Mouse (Mus musculus): ENCODE results near the gene Usp3. TPM values are rescaled to one million over a fixed set of nuclear protein-coding genes. Genes with fewer than 3 reads are reported as not detected.
A peak's percentile ranks its signal among the peaks of the same experiment; 100 is the strongest.

Usp3 gene
- polyA plus RNA-seq (2014; fragmentation: Nextera tagmentation; extraction: Ambion mirVana) = 32.8 and 33.1 TPM in 2 replicates

GRCm38 (mm10) chr9:66592708-66593612 is at the start of gene Usp3:
Gene Usp3 (minus strand): TSS chr9:66593142.
- Histone ChIP-seq H3K36me3 (ENCODE audit: control insufficient read depth, insufficient read depth, low read length) (no peaks in the 10 kb centered on the region), H3K9ac (ENCODE audit: low read depth, low read length) (peak within 1 kb of the TSS; percentile 98), H3K27me3 (replicated peaks; ENCODE audit: control insufficient read depth, insufficient read depth, low read length) (no peaks in the 10 kb centered on the region), H3K27ac (ENCODE audit: low read depth, low read length) (peak within 1 kb of the TSS; percentile 89), H3K4me2 (peak within 1 kb of the TSS; percentile 92), H3K9me3 (ENCODE audit: control insufficient read depth, low read length) (no peaks in the 10 kb centered on the region), H3K4me3 (ENCODE audit: low read depth, low read length) (peak within 1 kb of the TSS; percentile 79), H3K4me1 (replicated peaks; ENCODE audit: control insufficient read depth, insufficient read depth, low read length) (peaks cover 37% of the 10 kb centered on the region)
- ATAC-seq (replicated peaks; ENCODE audit: low FRiP score) (peak; percentile 95), DNase-seq (ENCODE audit: low spot score) (peak; percentile 97)
- under 1% methylated on average over 73 of the region's 73 CpGs for WGBS

GRCm38 (mm10) chr9:66640491-66640890 is 47.5 kb upstream of the Usp3 start:
- no peak for DNase-seq (ENCODE audit: low spot score)
- 75% methylated on average over 7 of the region's 7 CpGs for WGBS

GRCm38 (mm10) chr9:66639626-66640025 is 46.7 kb upstream of the Usp3 start:
- Histone ChIP-seq H3K9me3 (ENCODE audit: control insufficient read depth, low read length) (no peaks in the 10 kb centered on the region), H3K36me3 (ENCODE audit: control insufficient read depth, insufficient read depth, low read length) (no peaks in the 10 kb centered on the region), H3K9ac (ENCODE audit: low read depth, low read length) (no peak overlapping the region), H3K4me1 (replicated peaks; ENCODE audit: control insufficient read depth, insufficient read depth, low read length) (no peaks in the 10 kb centered on the region), H3K27ac (ENCODE audit: low read depth, low read length) (no peak overlapping the region), H3K4me3 (ENCODE audit: low read depth, low read length) (no peak overlapping the region), H3K4me2 (no peak overlapping the region), H3K27me3 (replicated peaks; ENCODE audit: control insufficient read depth, insufficient read depth, low read length) (no peaks in the 10 kb centered on the region)
- ATAC-seq (replicated peaks; ENCODE audit: low FRiP score) = no peak
- 89% methylated on average over 2 of the region's 2 CpGs for WGBS
- no peak for DNase-seq (ENCODE audit: low spot score)

More at GRCm38 (mm10) chr9:66640491-66640890, 47.5 kb upstream of the Usp3 start:
- ATAC-seq (replicated peaks; ENCODE audit: low FRiP score) = no peak
- no peak overlapping the region for H3K27ac ChIP-seq (ENCODE audit: low read depth, low read length)
- no peak overlapping the region for H3K4me3 ChIP-seq (ENCODE audit: low read depth, low read length)
- no peaks in the 10 kb centered on the region for H3K9me3 ChIP-seq (ENCODE audit: control insufficient read depth, low read length)
- H3K9ac ChIP-seq (ENCODE audit: low read depth, low read length) = no peak overlapping the region
- H3K4me1 ChIP-seq (replicated peaks; ENCODE audit: control insufficient read depth, insufficient read depth, low read length) = no peaks in the 10 kb centered on the region
- no peaks in the 10 kb centered on the region for H3K27me3 ChIP-seq (replicated peaks; ENCODE audit: control insufficient read depth, insufficient read depth, low read length)
- no peak overlapping the region for H3K4me2 ChIP-seq
- no peaks in the 10 kb centered on the region for H3K36me3 ChIP-seq (ENCODE audit: control insufficient read depth, insufficient read depth, low read length)

- Histone ChIP-seq H3K27ac (ENCODE audit: low read depth, low read length) (no peak overlapping the region), H3K4me2 (no peak overlapping the region), H3K9ac (ENCODE audit: low read depth, low read length) (no peak overlapping the region), H3K9me3 (ENCODE audit: control insufficient read depth, low read length) (no peaks in the 10 kb centered on the region), H3K36me3 (ENCODE audit: control insufficient read depth, insufficient read depth, low read length) (no peaks in the 10 kb centered on the region), H3K4me3 (ENCODE audit: low read depth, low read length) (no peak overlapping the region), H3K4me1 (replicated peaks; ENCODE audit: control insufficient read depth, insufficient read depth, low read length) (peaks cover 4% of the 10 kb centered on the region), H3K27me3 (replicated peaks; ENCODE audit: control insufficient read depth, insufficient read depth, low read length) (no peaks in the 10 kb centered on the region)
- DNase-seq (ENCODE audit: low spot score) (no peak), ATAC-seq (replicated peaks; ENCODE audit: low FRiP score) (no peak)
- WGBS = 73% methylated on average over 1 of the region's 1 CpGs
Measured at GRCm38 (mm10) chr9:66632441-66632840, 39.5 kb upstream of the Usp3 start.

- Histone ChIP-seq H3K9ac (ENCODE audit: low read depth, low read length) (no peak overlapping the region), H3K9me3 (ENCODE audit: control insufficient read depth, low read length) (no peaks in the 10 kb centered on the region), H3K27ac (ENCODE audit: low read depth, low read length) (no peak overlapping the region), H3K4me3 (ENCODE audit: low read depth, low read length) (no peak overlapping the region), H3K27me3 (replicated peaks; ENCODE audit: control insufficient read depth, insufficient read depth, low read length) (no peaks in the 10 kb centered on the region), H3K4me1 (replicated peaks; ENCODE audit: control insufficient read depth, insufficient read depth, low read length) (peaks cover 4% of the 10 kb centered on the region), H3K36me3 (ENCODE audit: control insufficient read depth, insufficient read depth, low read length) (no peaks in the 10 kb centered on the region), H3K4me2 (no peak overlapping the region)
- DNase-seq (ENCODE audit: low spot score) (no peak), ATAC-seq (replicated peaks; ENCODE audit: low FRiP score) (no peak)
- whole genome bisulfite sequencing = 42% methylated on average over 1 of the region's 1 CpGs
Measured at GRCm38 (mm10) chr9:66630931-66631330, 38.0 kb upstream of the Usp3 start.

- DNase-seq (ENCODE audit: low spot score) = no peak
- no peaks in the 10 kb centered on the region for H3K36me3 ChIP-seq (ENCODE audit: control insufficient read depth, insufficient read depth, low read length)
- H3K27me3 ChIP-seq (replicated peaks; ENCODE audit: control insufficient read depth, insufficient read depth, low read length) = no peaks in the 10 kb centered on the region
- no peak overlapping the region for H3K4me3 ChIP-seq (ENCODE audit: low read depth, low read length)
- no peak overlapping the region for H3K27ac ChIP-seq (ENCODE audit: low read depth, low read length)
- no peak overlapping the region for H3K9ac ChIP-seq (ENCODE audit: low read depth, low read length)
- H3K9me3 ChIP-seq (ENCODE audit: control insufficient read depth, low read length) = no peaks in the 10 kb centered on the region
- no peak for ATAC-seq (replicated peaks; ENCODE audit: low FRiP score)
- H3K4me2 ChIP-seq = no peak overlapping the region
- peaks cover 9% of the 10 kb centered on the region for H3K4me1 ChIP-seq (replicated peaks; ENCODE audit: control insufficient read depth, insufficient read depth, low read length)
- WGBS = 67% methylated on average over 5 of the region's 5 CpGs
Measured at GRCm38 (mm10) chr9:66626661-66627060, 33.7 kb upstream of the Usp3 start.

GRCm38 (mm10) chr9:66625974-66626530 is 33.1 kb upstream of the Usp3 start:
- DNase-seq (ENCODE audit: low spot score) (no peak), ATAC-seq (replicated peaks; ENCODE audit: low FRiP score) (0 out of 2 replicates have a peak, but pooled peaks have one; percentile 36)
- Histone ChIP-seq H3K9ac (ENCODE audit: low read depth, low read length) (no peak overlapping the region), H3K27ac (ENCODE audit: low read depth, low read length) (no peak overlapping the region), H3K4me1 (replicated peaks; ENCODE audit: control insufficient read depth, insufficient read depth, low read length) (peaks cover 15% of the 10 kb centered on the region), H3K4me2 (no peak overlapping the region), H3K4me3 (ENCODE audit: low read depth, low read length) (no peak overlapping the region), H3K36me3 (ENCODE audit: control insufficient read depth, insufficient read depth, low read length) (no peaks in the 10 kb centered on the region), H3K9me3 (ENCODE audit: control insufficient read depth, low read length) (no peaks in the 10 kb centered on the region), H3K27me3 (replicated peaks; ENCODE audit: control insufficient read depth, insufficient read depth, low read length) (no peaks in the 10 kb centered on the region)
- 81% methylated on average over 4 of the region's 4 CpGs for WGBS

GRCm38 (mm10) chr9:66624873-66625272 is 31.9 kb upstream of the Usp3 start:
- 40% methylated on average over 1 of the region's 1 CpGs for WGBS
- Histone ChIP-seq H3K4me1 (replicated peaks; ENCODE audit: control insufficient read depth, insufficient read depth, low read length) (peaks cover 27% of the 10 kb centered on the region), H3K36me3 (ENCODE audit: control insufficient read depth, insufficient read depth, low read length) (no peaks in the 10 kb centered on the region), H3K9ac (ENCODE audit: low read depth, low read length) (no peak overlapping the region), H3K9me3 (ENCODE audit: control insufficient read depth, low read length) (no peaks in the 10 kb centered on the region), H3K4me3 (ENCODE audit: low read depth, low read length) (no peak overlapping the region), H3K4me2 (no peak overlapping the region), H3K27me3 (replicated peaks; ENCODE audit: control insufficient read depth, insufficient read depth, low read length) (no peaks in the 10 kb centered on the region), H3K27ac (ENCODE audit: low read depth, low read length) (no peak overlapping the region)
- ATAC-seq (replicated peaks; ENCODE audit: low FRiP score) (no peak), DNase-seq (ENCODE audit: low spot score) (no peak)

Measured in liver, embryonic 11.5 days (tissue).